Mouse (Mus musculus) liver, adult 2 months (tissue): ENCODE measurements around the gene Kdelr1. TPM values are rescaled to one million over a fixed set of nuclear protein-coding genes. Genes with fewer than 3 reads are reported as not detected.
A peak's percentile ranks its signal among the peaks of the same experiment; 100 is the strongest.

Experiments used
- DNase-seq: peaks from one replicate; pipeline ENCODE4 v3.0.0-alpha.2; 2011; ENCODE audit warnings: low read depth, low spot score; ENCODE audit errors: extremely low read depth
- H3K27ac ChIP-seq: fragments of 200-500 bp; replicated peaks from 2 replicates; pipeline ENCODE4 v1.5.1; 2012; ENCODE audit warnings: low read depth, mild to moderate bottlenecking, control low read depth, inconsistent platforms, low read length; ENCODE audit not compliant: insufficient read depth
- H3K27me3 ChIP-seq: fragments of 200-500 bp; 2 replicates; pipeline ENCODE4 v1.6.1; 2012; ENCODE audit warnings: mild to moderate bottlenecking, moderate library complexity, low read length, inconsistent platforms; ENCODE audit not compliant: control insufficient read depth, insufficient read depth
- H3K36me3 ChIP-seq: fragments of 200-500 bp; 2 replicates; pipeline ENCODE4 v1.6.1; 2012; ENCODE audit warnings: low read length, inconsistent platforms; ENCODE audit not compliant: control insufficient read depth, insufficient read depth
- H3K4me1 ChIP-seq: fragments of 200-500 bp; 2 replicates; pipeline ENCODE4 v1.6.1; 2011; ENCODE audit warnings: low read length; ENCODE audit not compliant: control insufficient read depth, insufficient read depth
- H3K4me3 ChIP-seq: fragments of 200-500 bp; 2 replicates; pipeline ENCODE4 v1.5.1; 2011; ENCODE audit warnings: low read depth, mild to moderate bottlenecking, control low read depth, low read length, moderate library complexity; ENCODE audit not compliant: insufficient read depth
- H3K79me2 ChIP-seq: fragments of 200-500 bp; 2 replicates; pipeline ENCODE4 v1.6.1; 2012; ENCODE audit warnings: inconsistent platforms, mild to moderate bottlenecking, low read length, moderate library complexity; ENCODE audit not compliant: control insufficient read depth, insufficient read depth
- H3K9ac ChIP-seq: fragments of 200-500 bp; 2 replicates; pipeline ENCODE4 v1.6.1; 2012; ENCODE audit warnings: low read depth, mild to moderate bottlenecking, control low read depth, inconsistent platforms, low read length
- CTCF ChIP-seq: fragments of 200-500 bp; IDR thresholded peaks from 2 replicates; pipeline ENCODE4 v1.5.1; 2011; ENCODE audit warnings: low read depth, low read length, control low read depth
- POLR2A ChIP-seq: fragments of 200-500 bp; IDR thresholded peaks from 2 replicates; pipeline ENCODE4 v1.6.1; 2011; ENCODE audit warnings: low read length, control low read depth; ENCODE audit not compliant: insufficient read depth; ENCODE audit errors: extremely low read depth
- WGBS: fragments of 180-500 bp; shearing (Covaris S2); methylation state at CpG from one replicate; pipeline ENCODE4 v1.1.7; 2018; 5-methylcytosine and 5-hydroxymethylcytosine counted together
- polyA plus RNA-seq: library from polyadenylated mRNA; depleted of rRNA; stranded (reverse); fragments of >200 nt; gene quantifications from 2 replicates; pipeline ENCODE4 v1.2.3, GENCODE M21; 2012
- total RNA-seq: library from RNA; depleted of rRNA; stranded (reverse); fragments of >200 nt; gene quantifications from 2 replicates; pipeline ENCODE4 v1.2.3, GENCODE M21; 2014

Gene Kdelr1
- total and polyA plus RNA-seq, 2 experiments = 68.9 to 253 TPM

DNA sequence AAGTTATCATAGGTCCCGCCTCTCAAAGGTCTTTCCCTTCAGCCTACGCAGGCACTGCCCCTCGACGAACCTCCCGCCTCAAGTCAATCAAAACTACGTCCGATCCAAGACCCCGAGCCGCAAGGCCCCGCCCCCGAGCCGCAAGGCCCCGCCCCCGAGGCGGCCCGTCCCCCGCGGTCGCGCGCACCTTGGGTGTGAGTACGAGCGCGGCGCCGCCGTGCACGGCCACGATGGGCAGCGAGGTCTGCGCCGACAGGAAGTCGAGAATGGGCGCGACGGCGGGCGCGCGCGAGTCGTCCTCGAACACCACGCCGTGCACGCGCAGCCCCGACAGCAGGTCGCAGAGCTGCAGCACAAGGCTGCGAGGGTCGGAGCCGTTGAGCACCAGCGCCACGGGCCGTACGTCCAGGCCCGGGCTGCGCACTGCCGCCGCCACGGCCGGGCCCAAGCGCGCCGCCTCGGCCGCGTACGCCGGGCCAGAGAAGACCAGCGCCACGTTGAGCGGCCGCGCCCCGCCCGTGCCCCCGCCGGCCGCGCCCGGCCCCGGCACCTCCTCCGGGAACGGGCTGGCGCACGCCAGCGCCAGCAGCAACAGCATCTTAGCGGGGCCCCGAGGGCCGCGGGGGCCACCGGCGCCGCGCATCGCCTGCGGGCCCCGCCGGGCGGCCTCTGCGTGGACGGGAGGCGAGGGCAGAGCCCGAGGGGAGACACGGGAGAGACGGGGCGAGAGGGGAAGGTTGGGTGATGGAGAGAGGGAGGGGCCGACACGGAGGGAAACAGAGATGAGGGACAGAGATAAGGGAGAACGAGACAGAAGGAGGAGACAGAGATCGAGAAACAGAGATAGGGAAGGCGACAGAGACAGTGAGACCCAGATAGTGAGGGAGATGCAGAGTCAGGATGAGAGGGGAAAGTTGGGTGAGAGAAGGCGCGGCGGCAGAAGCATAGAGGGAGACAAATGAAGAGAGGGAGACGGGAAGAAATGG lies 6.4 kb upstream of the Kdelr1 start:
- DNase-seq = peak; percentile 35
- no peak overlapping the region for H3K27ac ChIP-seq

DNA sequence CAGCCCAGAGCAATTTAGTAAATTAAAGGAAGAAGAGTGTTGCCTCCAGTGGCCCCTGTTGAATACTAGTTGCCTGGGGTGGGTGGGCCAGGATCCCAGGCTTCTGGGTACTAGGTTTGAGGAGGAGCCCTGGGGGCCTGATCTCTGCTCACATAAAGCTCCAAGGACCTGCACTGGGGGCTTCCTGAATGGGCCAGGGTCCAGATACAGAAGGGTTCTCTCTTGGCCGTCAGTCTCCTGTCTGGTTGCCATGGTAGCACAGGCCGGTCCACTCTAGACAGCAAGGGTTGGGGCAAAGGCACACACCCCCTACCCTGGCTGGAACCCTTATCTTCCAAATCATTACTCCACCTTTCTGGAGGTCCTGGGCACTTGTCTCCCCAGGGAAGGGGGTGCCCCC lies 4.7 kb upstream of the Kdelr1 start:
- Histone ChIP-seq H3K27ac (no peak overlapping the region), H3K36me3 (no peaks in the 10 kb centered on the region), H3K4me3 (no peak overlapping the region), H3K9ac (no peak overlapping the region), H3K27me3 (peaks cover 16% of the 10 kb centered on the region), H3K79me2 (no peaks in the 10 kb centered on the region), H3K4me1 (peaks cover 6% of the 10 kb centered on the region)
- no peak for DNase-seq
- 83% methylated on average over 2 of the region's 2 CpGs for WGBS
- no peak for TF ChIP-seq CTCF
- TF ChIP-seq POLR2A = no peak

More for the DNA sequence above, 6.4 kb upstream of the Kdelr1 start:
- H3K4me3 ChIP-seq = peak overlapping the region; percentile 84
- H3K27me3 ChIP-seq = peaks cover 16% of the 10 kb centered on the region
- H3K79me2 ChIP-seq = no peaks in the 10 kb centered on the region
- TF ChIP-seq POLR2A (no peak), CTCF (no peak)
- WGBS = 2% methylated on average over 117 of the region's 117 CpGs
- H3K36me3 ChIP-seq = no peaks in the 10 kb centered on the region
- H3K9ac ChIP-seq = peak overlapping the region; percentile 94
- peaks cover 6% of the 10 kb centered on the region for H3K4me1 ChIP-seq

DNA sequence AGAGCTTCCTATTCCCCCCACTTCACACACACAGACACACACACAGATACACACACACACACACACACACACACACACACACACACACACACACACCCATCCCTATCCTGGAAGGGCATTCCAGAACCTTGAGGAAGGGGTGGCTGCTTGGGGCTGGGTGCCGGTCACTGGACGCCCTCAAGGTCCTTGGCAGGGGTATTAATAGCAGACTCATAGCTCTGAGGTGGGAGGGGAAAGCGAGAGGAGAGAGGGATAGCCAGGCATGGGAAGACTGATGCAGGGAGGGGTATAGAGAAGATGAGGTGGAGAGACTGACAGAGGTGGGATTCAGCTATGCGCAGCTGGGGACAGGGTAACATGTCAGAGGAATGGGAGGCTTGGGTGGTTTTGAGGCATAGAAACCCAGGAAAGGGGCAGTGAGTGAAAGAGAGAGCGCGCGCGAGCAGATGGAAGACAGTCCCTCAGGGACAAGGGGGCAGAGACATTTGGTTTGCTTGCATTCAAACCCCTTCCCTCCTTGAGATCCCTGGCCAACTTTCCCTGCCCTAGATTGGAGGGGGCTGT lies 3.4 kb upstream of the Kdelr1 start:
- peaks cover 16% of the 10 kb centered on the region for H3K27me3 ChIP-seq
- H3K4me1 ChIP-seq = peaks cover 12% of the 10 kb centered on the region
- no peak overlapping the region for H3K9ac ChIP-seq
- H3K27ac ChIP-seq = no peak overlapping the region
- no peak overlapping the region for H3K4me3 ChIP-seq
- no peak for TF ChIP-seq POLR2A
- TF ChIP-seq CTCF = no peak
- WGBS = 53% methylated on average over 8 of the region's 8 CpGs
- H3K79me2 ChIP-seq = peaks cover 7% of the 10 kb centered on the region; the same call in 1 of the 2 replicates
- DNase-seq = no peak
- H3K36me3 ChIP-seq = peaks cover 2% of the 10 kb centered on the region; the same call in 1 of the 2 replicates

DNA sequence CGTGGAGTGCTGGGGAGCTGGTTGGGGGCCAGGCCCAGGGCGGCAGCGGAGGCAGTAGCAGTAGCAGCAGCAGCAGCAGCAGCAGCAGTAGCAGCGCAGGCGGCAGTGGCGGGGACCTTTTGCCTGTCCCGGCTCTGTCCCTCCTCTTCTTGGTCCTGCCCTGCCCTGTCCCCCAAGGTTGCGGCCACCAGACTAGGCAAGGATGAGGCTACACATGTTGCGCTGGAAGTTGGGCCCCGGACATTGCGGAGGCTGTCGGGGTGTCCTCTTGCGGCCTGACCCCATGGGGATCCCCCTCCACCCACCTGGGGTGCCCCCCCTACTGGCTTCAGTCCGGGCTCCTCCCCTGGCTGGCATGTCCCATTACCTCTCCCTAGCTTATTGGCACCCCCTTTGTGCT lies 2.8 kb upstream of the Kdelr1 start:
- WGBS = 19% methylated on average over 11 of the region's 14 CpGs
- Histone ChIP-seq H3K27ac (no peak overlapping the region), H3K36me3 (peaks cover 5% of the 10 kb centered on the region; the same call in 1 of the 2 replicates), H3K9ac (no peak overlapping the region), H3K4me3 (no peak overlapping the region), H3K27me3 (peaks cover 16% of the 10 kb centered on the region), H3K4me1 (peaks cover 13% of the 10 kb centered on the region), H3K79me2 (peaks cover 13% of the 10 kb centered on the region; the same call in 1 of the 2 replicates)
- DNase-seq = no peak
- TF ChIP-seq POLR2A = no peak
- no peak for TF ChIP-seq CTCF

DNA sequence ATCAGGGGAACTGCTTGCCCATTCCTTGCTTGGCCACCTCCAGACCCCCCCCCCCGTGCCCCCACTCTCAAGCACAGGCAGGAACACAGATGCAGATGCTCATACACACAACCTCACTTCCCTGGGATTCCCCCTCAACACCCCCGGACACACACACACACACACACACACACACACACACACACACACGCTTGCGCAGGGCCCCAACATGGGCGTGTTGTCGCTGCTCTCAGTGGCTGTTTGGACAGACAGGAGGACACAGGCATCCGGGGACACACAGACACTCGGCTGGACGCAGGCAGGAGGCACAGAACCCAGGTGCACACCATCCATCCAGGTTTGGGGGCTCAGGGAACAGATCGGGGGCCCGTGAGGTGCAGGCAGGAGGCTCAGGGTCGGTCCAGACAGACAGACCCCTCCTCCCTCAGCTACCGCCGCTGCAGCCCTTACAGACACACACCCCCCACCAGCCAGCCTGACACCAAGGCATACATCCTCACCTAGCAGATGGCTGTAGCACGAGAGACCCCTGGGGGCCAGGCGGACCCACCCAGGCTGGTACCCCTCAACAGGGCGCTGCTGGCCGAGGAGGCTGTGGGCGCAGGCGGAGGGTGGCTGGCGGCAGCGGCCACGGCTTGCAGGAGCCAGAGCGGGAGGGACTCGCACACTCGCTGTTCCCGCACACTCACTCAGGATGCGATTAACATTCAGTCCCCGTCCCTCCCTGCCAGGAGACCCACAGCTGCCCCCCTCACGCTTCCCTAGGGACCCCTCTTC lies 2.1 kb upstream of the Kdelr1 start:
- H3K79me2 ChIP-seq = peaks cover 17% of the 10 kb centered on the region; the same call in 1 of the 2 replicates
- 9% methylated on average over 30 of the region's 30 CpGs for WGBS
- no peak overlapping the region for H3K9ac ChIP-seq
- peaks cover 16% of the 10 kb centered on the region for H3K27me3 ChIP-seq
- H3K36me3 ChIP-seq = peaks cover 10% of the 10 kb centered on the region
- H3K4me1 ChIP-seq = peaks cover 13% of the 10 kb centered on the region
- DNase-seq = no peak
- TF ChIP-seq CTCF = no peak
- TF ChIP-seq POLR2A = no peak
- no peak overlapping the region for H3K27ac ChIP-seq
- no peak overlapping the region for H3K4me3 ChIP-seq
